Mouse (Mus musculus): ENCODE data around the gene Dgkb.
A peak's percentile ranks its signal among the peaks of the same experiment; 100 is the strongest.

Gene Dgkb

DNA sequence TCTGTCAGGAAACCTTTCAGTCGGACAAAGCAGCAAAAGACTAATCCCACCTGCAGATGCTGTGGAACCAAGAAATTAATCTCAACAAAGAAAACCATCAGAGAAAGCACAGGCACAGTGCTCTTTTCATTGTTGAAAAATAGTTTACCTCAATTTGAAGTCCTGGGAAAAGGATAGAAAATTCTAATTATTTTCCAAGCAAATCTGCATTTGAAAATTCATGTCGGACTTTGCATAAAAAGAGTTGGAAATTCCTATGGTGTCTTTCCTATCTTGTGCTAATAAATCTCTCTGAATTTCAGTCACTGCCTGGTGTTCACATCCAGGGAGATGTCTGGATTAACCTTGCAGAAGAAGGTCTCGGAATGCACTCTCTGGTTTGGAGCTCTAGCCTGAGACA is at the start of gene Dgkb:
Gene Dgkb, plus strand, starts transcription at position 301 of the 400 bp plus-strand sequence.
- DNase-seq (ENCODE audit: low spot score in 2 of 2) = no peak

DNA sequence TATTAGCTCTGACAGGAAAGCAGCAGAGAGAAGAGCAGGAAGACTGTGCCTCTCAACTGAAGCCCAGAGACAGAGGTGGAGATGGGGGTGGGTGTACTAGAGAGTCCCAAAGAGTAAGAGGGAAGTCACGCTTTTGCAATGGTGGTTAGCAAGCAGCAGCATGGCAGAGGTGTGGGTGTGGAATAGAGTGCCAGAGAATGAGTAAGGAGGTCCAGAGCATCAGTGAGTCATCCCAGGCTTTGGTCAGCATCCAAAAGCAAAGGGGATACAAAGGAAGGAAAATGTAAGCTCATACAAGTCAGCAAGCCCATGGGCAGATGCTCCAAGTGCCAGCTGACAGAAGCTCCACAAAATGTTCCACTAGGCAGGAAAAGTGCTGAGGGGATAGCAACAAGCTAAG is 47.7 kb upstream of the Dgkb start:
- peak; percentile 19 to 50 for DNase-seq (ENCODE audit: low spot score in 2 of 2)

DNA sequence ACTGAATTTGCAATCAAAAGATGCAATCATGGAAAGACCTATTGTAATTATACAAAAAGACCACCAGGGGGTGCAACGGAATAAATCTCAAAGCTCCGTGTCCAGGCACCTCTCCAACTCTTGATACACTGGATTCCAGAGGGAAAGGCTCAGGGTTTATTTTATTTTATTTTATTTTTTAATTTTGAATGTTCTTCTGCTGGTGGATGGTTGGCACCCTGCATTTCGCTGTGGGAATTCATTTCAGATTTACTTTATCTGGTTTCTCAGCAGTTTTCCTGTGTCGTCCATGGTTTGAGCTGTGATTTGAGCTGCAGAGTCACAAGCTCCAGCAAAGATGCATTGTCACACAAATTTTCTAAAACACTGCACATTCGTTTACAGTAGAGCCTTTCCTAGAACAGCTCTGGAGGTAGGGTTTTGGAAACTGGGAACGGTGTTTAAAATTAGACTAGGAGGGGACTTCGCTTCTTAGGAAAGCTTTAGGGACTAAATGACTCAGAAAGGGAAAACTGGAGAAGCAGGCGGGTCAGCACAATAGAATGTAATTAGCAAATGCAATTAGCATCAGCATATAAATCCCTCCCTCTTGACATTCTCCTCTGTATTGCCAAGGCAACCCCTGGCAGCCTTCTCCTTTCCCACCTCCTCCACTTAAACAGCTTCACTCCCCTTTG is 43.7 kb upstream of the Dgkb start:
- DNase-seq (ENCODE audit: low spot score in 2 of 2) = peak in 1 of 2 experiments; percentile 18

DNA sequence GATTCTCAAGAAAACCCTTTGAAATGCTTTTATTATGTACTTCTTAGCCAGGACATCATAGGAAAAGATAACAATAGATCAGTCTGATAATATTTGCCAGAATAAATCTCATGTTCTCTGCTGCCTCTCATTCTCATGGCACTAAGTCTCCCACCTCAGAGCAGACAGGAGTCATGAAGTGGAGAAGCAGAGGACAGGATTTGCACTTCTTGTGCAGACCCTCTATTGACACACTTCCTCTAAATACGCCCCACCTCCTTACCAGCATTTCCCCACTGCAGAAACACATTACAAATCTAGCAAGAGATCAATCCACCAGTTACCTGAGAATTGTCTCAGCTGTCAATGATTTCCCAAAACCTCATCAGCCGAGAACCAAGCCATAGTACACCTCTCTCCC is 42.9 kb upstream of the Dgkb start:
- DNase-seq (ENCODE audit: low spot score in 2 of 2) = no peak

DNA sequence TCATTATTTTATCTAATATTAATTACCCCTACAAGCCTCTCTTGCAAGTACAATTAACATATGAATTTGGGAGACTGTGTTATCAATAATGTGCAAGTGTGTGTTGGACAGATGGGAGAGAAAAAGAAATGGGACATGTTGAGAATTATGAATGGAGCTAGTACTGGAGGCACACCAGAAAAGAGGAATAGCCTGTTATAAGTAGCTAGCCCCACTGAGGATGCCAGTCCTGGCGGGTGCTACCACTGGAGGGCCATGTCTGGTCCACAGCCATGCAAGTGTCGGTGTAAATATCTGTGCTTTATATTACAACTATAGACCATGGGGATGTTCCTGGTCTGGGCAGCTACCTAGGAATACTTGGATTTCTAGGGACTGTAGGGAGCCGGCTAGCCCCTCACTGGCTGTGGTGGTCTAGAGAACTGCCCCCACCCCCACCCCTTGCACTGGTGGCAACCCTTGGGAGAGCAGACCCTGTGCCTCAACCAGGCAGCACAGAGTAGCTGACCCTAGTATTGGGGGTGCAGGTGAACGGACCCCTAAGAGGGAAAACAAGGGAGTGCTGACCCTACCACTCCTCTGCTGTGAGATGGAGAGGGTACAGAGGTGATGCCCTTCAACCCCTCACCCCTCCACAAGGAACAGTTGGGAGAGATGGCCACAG is 21.1 kb upstream of the Dgkb start:
- no peak for DNase-seq (ENCODE audit: low spot score in 2 of 2)

DNA sequence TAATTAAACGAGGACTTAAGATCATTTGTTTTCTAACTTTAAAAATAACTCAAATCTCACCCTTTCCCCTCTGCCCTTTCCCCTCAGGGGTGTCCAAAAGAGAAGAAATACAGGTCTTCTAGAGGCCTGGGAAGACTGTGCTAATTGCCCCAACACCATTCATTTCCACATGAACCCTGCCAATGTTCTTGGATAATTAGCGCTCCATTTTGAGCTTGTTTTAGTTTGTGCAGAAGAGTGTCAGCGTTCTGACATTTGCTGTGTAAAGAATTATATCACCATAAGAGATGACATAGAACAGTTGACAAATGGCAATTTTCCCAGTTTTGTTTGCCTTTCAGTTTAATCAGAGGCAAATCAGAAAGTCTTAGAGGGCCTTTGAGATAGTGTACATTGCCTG is 3.4 kb upstream of the Dgkb start:
- DNase-seq (ENCODE audit: low spot score in 2 of 2) = no peak

DNA sequence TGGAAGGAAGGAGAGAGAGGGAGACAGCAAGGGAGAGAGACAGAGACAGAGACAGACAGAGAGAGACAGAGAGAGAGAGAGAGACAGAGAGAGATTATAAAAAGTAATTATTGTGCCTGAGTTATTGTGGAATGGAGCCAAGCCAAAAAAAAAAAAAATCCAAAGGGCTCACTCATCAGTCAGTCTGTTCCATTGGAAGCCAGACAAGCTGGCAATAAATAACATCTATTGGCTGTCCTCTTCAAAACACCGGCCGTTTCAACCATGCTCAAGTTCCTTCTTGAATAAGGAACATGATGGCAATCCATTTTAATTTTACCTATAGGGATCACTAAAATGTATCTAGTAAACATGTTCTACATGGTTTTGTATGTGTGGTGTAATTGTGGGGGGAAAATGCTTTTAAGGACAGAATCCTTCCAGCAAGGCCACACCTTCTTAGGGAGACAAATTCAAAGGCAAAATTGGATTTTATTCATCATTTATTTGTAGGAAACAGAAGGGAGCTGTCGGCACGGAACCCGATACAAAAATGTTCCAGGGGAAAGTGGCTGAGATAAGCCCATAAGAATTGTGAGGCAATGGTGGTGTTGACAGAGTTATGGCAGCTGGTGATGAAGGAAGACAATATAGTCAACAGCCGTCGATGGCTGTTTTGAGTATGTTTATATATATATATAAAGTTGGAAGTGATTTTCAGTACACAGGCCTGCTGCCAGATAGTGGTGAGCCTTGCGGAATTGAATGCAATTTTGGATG is 3.7 kb downstream of the Dgkb start:
- DNase-seq (ENCODE audit: low spot score in 2 of 2) = no peak

DNA sequence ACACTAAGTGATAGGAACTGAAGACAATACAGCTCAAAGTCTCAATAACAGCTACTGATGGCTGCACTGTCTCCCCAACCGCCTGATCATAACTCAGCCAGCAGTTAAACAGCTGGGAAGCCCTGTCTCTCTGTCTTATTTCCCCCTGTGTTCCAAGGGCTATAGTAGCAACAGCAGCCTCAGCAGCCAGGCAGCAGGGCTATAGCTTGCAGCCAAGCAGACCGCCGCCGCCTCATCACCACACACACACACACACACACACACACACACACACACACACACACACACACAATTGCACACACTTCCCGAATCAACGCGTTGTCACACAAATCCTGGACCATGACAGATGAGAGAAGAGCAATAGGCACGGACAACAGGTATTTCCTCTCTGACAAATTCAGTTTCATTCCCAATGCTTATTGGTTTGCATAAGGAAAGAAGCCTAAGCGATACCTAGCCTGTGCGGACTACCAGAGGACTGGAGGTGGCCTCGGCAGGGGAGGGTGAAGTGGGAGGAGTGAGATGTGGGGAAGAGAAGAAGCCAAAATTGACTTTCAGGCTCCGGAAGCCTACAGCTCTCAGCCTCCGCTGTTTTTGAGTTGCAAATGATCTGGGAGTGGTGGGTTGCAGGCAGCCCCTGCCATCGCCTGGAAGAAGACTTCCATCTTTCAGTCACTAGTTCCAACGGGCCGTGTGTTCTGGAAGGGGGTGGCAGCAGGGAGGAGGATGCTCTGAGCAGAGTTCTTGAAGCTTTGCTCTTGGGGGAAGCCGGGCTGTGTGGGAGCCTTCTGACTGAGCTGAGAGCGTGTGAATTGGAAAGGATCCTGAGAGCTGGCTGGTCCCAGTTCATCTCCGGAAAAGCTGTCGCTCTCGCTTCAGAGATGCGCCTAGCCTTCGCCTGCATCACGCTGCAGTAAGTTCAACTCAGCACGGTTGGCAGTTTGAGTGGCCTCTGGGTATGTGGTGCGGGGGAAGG is 62.8 kb downstream of the Dgkb start:
- DNase-seq (ENCODE audit: low spot score in 2 of 2) = peak; percentile 52 to 65

DNA sequence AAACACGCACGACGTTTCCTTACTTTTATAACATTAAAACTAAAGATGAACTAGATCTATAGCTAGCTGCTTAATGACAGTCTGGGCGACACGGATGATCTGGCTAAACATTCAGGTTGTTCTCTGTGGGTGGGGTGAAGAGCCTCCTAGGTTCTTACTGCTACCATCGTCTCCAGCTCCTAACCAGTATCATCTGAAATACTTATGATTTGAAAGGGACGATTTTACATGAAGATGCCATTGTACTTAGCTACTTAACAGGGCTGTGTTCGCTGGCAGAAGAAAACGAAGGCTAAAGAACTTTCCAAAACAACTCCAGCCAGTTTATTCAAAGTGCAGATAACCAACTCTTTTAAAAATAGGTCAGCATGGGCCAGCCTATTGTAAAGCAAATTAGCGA is 63.9 kb downstream of the Dgkb start:
- no peak for DNase-seq (ENCODE audit: low spot score in 2 of 2)

DNA sequence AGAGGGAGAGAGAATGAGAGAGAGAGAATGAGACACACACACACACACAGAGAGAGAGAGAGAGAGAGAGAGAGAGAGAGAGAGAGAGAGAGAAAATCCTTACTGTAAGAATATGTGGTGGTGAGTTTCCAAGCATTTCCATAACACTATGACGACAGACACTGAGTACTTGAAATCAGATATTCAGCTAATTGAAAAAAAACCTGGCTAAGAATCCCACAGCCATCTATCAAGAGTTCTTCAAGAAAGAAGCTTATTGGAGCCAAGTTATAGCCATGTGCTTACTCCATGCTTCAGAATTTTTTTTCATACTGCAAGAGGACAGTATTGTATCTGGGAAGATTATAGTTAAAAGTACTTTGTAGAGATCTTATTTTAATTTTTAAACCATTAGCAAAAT is 65.3 kb downstream of the Dgkb start:
- DNase-seq (ENCODE audit: low spot score in 2 of 2) = no peak

DNA sequence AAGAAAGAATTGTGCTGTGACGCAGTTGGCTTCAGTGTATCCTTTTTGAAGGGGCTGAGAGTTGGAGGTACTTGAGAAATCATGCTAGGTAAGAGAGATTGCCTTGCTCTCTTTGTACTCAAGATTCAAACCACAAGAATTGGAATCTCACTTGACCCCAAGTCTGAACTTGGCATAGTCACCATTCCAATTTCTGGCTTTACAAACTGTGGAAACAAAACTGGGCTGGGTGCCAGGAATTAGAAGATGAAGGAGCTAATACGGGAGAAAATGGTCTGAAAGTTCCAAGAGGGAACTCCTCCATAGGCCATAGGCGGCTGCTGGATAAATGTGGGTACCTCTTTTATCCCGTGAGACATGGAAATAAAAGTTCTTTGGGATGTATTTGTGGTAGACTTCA is 66.3 kb downstream of the Dgkb start:
- no peak for DNase-seq (ENCODE audit: low spot score in 2 of 2)

DNA sequence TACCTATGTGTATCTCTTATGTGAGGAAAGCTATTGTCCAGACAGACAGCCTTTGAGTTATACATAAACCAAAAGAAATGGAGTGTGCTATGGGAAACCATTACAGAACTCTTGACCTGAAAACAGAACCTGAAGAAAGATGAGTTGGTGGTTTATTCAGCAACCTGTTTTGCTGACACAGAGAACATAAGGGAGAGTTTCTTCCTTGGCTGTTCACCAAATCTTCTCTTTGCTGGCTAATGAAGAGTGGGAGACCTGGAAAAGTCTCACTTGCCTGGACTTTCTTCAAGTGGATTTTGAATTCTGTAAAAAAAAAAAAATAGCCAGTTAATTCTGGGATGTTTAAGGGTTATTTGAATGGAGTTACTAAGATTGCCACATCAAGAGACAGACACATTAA is 71.1 kb downstream of the Dgkb start:
- DNase-seq (ENCODE audit: low spot score in 2 of 2) = no peak

DNA sequence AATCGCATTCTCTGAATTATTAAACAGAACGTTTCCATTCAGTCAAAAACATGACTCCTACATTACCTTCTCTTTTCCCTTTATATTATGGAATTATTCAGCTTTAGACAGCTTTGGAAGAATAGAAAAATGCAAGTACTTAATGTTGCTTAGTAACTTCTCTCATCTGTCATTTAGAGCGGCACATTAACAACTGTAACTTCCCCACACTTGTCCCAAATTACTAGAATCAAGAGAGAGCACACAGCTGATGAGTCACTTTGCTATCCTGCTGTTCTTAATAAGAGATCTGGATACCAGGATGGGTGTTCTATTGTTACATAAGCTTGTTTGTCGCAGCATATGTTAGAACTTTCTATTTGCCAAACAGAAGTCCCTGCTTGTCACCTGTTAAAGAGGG is 71.9 kb downstream of the Dgkb start:
- no peak for DNase-seq (ENCODE audit: low spot score in 2 of 2)

DNA sequence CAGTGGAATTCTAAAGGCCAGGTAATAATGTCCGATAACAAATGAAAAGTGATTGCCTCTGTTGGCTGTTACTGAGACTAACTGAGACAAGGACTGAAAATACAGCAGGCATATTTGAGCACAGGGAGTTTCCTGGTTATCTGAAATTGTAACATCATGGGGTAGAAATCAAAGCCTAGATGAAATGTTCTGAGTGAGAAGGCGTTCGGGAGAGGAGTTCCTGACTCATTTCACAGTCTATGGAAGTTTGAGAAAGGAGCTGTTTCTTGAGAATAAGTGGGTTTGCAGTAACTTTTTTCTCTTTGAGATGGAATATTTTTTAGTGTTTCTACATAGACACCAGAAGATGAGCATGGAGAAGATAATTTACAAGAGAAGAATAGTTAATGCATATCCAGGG is 73.8 kb downstream of the Dgkb start:
- no peak for DNase-seq (ENCODE audit: low spot score in 2 of 2)

DNA sequence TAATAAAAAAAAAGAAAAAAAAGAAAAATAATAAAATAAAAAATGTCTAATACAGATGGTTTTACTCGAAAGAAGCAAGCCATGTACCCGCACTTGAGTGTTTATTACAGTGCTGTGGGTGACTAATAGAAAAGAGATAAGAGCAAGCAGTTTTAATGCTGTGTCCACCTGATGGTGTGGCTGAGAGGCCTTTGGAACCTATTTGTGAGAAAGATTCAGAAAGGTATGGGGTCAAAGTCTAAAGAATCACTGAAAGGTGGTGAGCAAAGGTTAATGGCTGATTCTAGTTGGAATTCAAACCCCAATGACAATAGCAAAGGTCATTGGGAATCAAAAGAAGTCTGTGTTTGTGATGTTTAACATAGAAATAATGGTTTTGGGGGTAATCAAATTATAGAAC is 124.6 kb downstream of the Dgkb start:
- no peak for DNase-seq (ENCODE audit: low spot score in 2 of 2)

DNA sequence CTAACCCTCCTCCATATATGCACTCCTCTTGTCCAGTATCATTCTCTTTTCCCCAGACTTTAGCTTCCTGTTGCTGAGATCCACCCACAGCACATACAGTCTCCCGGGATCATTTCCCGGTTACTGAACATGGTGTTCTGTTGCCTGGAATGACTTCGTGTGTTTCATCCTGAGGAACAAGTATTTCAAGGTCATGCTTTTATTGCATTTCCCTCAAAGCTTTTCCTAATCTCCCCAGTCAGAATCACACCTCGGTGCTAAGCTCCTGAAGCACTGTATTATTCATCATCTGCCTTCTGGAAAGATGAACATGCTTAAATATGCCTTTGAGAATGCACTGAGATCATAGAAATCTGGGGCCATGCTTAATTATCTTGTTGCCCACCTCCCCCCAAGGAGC is 138.7 kb downstream of the Dgkb start:
- DNase-seq (ENCODE audit: low spot score in 2 of 2) = no peak

DNA sequence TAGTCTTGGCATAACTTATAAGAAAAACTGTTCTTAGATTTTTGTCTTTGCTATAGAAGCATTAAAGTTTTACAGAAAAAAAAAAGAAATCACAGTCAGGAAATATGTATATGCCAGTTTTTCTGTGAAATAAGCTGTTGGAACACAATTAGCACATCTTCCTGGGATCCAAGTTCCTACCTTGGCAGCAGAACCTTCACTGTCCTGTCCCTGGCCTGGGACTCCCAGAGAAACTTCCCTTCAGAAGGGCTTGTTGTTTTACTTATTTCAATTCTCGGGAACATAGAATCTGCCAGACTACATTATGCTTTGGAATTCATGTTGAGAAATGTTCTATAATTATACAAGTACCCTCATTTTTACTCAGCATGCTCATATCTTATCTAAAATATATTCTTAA is 154.0 kb downstream of the Dgkb start:
- DNase-seq (ENCODE audit: low spot score in 2 of 2) = no peak

DNA sequence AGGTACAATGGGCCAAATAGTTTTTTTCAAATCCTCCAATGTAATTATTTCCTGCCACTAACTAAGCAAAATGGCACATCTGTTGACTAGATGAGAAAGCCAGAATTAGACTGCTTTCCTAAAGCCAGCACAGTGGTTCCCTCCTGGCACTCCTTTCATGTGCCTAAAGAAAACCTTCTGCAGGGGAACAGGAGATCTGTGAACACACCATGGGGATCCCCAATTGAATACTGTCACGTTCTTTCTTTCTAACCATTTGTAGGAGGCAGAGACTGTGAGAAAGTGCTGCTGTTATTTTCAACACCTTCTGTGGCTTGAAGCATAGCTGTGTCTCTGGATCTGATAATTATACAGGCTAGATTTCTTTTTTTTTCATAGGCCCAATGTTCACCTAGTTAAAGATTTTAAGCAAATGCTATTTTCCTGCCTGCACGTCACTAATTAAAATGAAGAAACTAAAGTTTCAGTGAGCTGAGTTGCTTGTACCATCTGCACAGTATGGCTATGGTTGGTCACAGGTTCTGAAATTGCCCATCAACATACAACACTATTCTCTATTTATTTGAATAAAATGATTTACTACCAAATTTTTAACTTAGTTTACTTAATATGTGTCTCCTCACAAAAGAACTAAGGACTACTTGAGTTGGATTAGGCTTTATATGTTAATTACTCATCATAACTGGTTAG is 161.1 kb downstream of the Dgkb start:
- DNase-seq (ENCODE audit: low spot score in 2 of 2) = no peak

DNA sequence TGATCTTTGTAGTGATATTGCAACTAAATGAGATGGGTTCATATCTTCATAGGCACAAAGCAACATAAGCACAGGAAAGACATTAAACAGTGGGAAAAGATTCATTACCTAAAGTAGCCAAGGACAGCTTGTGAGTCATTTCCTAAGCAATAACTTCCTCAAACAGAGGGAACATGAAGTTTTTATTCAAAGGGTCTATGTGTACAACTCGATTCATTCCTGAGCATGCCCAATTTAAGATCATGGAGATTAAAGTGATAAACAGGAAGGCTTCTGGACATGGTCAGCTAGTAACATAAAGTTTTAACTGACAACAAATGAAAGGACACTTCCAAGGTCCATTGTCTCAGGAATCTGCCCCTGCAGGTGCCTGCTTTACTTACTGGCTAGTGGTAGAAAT is 167.8 kb downstream of the Dgkb start:
- DNase-seq (ENCODE audit: low spot score in 2 of 2) = no peak

DNA sequence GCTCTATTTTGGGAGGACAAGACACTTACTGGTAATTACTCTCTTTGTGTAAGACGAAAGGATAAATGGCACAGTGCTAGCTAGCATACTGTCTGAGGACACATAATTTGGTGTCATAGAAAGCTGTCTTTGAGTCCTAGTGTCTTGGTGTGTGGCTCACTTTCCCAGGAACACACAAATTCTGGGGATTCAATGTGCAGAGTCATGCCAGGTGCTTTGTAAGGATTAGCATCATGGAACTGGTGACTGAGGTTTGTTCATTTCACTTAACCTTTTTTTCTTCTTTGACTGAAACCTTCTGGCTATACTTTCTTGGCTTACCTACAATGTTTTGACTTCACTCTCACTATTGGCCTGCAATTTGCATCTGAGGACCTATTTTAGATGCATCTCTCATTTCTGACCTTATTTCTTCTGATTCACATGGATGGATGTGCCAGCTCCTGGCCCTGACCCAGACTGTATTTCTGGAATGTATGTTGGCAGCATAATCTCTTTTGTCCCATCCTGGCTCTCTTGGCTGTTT is 170.6 kb downstream of the Dgkb start:
- DNase-seq (ENCODE audit: low spot score in 2 of 2) = no peak

DNA sequence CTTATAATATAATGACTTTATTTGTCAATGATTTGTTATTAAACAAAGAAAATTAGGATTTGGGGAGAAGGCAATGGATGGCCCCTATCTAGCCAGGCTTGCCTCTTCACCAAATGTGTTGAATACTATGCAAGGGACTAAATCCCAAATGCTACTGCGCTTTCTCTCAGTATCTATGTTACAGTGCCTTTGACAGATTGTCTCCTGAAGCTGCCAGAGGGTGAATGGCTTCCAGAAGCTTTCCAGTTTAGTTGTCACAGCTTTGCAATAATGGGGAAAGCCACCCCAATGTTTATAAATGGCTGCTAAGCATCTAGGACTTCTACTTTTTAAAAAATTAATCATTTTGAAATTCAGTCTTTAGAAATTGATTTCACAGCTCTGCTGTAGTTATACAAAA is 175.7 kb downstream of the Dgkb start:
- no peak for DNase-seq (ENCODE audit: low spot score in 2 of 2)
